Mouse (Mus musculus) lung, postnatal 36 days (tissue): Measurements from ENCODE around the gene Tmem59.

Source experiments
- DNase-seq: peaks from one replicate; pipeline ENCODE4 v3.0.0; 2022; ENCODE audit warnings: mixed read lengths

Gene Tmem59

DNA sequence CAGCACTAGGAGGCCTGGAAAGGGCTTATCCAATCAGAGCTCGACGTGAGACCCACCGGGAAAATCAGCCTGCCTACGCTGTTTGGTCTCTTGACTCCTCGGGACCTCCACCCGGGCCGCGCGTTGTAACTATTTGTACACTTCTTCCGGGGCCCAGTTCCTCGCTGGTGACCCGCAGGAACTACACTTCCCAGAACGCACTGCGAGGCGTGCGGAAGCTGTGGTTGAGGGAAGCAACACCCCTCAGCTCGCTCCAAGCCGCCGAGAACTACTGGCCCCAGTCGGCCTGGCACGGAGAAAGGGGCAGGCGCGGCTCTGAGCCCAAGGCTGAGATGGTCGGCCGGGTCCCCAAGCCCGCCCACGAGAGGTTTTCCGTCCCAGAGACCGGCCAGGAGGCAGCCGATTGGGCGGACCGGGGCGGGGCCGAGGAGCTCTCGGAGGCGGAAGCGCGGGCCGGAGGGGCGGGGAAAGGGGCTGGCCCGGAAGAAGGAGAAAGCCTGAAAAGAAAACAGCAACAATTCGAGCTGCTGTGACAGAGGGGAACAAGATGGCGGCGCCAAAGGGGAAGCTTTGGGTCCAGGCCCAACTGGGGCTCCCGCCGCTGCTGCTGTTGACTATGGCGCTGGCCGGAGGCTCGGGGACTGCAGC, at the start of gene Tmem59:
TSS of gene Tmem59 (plus strand) at position 218 of the 648 bp plus-strand sequence.
- DNase-seq = peak; percentile 98

DNA sequence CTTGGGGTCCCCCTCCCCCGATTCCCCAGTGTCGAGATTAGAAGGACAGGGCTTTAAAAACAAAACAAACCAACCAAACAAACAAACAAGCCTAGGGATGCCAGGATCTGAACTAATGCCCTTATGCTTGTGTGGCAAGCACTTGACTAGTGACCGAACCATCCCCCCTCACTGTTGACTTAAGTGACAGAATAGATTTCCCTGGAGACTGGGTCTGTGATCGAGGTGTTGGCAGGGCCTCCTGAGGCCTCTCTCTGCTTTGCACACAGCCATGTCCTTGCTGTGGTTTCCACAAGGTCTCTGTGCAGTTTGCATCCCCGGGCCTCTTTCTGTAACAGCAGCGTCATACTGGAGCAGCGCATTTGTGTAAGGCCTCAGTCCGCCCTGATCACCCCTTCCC, 48.8 kb upstream of the Tmem59 start:
- no peak for DNase-seq

DNA sequence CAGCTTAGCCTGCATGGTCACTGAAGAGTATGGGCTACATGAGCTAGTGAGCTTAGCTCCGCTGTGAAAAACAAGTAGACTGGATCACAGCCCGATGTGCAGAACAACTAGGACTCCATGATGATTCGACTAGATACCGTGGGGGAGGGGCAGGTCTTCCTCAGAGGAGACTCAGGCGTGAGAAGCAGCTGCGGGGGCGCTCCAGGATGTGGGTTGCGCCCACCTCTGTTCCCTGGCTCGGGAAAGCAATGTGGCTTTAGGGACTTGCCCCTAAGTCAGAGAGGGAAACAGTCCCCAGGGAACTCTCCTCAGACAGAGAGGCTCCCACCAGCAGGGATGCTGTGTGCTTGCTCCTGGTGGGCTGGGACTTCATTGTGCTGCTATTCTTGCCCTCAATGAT, 47.7 kb upstream of the Tmem59 start:
- DNase-seq = no peak

DNA sequence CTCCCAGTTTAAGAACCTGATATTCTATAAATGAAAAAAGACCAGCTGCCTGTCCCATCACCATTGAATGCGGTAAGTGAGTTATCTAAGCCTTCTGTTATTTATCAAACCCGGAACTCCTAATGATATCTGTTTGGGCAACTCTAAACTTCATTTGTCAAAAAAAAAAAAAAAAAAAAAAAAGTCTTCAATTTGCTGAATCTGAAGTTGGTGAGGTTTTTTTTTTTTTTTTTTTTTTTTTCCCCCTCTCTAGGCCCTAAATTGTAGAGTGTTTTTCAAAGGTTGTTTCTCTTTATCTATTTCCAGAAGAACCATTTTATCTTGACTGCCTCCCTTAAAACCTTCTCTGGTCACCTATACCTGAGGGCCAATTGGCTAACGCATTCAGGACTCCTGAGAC, 43.3 kb upstream of the Tmem59 start:
- no peak for DNase-seq

DNA sequence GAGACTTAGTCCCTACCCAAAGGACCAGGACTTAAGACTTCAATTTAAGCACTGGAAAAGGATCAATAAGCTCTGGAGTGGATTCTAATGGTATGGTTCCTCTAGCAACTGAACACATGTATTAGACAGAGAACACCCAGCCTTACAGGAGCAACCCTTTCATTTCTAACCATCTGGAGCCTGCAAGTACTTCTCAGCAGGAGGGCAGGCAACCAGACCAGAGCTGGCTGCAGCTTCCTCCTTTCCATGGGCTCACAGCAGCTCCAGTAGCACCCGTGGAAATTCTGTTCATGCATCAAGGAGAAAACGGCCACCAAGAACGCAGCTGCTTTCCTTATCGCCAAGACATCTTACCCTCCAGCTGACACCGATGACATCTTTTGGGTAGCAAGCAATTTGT, 42.5 kb upstream of the Tmem59 start:
- DNase-seq = no peak

DNA sequence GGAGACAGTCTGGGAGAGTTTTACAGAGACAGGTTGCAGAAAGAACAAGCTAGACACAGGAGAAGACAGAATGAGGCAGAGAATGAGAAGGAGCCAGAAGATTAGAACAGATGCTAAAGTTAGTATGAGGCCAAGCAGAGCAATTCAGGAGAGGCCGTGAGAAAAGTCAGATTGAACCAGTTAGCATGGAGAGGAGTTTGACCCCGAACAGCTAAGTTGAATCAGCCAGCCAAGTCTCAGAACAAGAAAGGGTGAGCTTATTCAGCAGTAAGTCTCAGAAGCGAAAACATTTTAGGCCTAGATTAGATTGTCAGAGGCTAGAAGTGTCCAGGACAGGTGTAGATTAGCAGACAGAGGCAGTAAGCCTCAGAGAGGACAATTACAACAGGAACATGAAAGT, 41.7 kb upstream of the Tmem59 start:
- DNase-seq = no peak

DNA sequence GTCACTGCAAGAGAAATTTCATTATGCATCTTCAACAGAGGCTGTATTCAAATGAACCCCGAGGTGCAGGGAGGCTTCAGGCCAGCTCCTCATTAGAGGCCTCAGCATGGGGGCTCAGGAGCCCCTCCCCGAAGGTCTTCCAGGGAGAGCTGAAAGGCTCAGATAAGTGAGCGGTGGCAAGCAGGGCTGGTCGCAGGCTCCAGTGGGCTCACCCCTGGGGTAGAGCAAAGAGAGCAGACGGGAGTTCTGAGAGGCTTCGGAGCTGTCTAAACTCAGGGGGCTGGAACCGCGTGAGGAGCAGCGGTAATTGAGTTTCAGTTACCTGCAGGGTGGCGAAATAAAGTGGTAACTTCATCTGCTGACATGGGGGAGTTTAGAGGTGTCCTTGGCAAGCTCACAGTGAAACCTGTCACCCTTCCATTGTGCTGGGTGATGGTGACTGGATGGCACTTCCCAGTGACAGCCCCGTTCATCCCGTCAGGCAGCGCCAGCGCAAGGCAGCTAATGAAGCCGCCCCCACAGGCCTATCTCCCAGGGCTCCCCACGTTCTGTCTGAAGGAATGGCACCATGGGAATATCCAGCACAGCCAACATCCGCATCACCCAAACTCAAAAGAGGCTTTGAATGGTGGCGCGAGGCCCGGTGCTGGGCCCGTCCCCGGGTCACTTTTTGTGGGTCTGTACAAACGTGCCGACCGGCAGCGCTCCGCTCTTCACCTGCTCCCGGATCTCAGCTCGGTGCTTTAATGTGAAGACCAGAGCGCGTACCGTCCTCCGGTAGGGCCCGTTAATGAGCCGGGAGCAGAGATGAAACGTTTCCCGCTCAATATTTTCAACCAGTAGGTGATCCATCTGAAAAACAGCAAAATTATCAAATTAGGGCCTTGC, 39.0 kb upstream of the Tmem59 start:
- no peak for DNase-seq

DNA sequence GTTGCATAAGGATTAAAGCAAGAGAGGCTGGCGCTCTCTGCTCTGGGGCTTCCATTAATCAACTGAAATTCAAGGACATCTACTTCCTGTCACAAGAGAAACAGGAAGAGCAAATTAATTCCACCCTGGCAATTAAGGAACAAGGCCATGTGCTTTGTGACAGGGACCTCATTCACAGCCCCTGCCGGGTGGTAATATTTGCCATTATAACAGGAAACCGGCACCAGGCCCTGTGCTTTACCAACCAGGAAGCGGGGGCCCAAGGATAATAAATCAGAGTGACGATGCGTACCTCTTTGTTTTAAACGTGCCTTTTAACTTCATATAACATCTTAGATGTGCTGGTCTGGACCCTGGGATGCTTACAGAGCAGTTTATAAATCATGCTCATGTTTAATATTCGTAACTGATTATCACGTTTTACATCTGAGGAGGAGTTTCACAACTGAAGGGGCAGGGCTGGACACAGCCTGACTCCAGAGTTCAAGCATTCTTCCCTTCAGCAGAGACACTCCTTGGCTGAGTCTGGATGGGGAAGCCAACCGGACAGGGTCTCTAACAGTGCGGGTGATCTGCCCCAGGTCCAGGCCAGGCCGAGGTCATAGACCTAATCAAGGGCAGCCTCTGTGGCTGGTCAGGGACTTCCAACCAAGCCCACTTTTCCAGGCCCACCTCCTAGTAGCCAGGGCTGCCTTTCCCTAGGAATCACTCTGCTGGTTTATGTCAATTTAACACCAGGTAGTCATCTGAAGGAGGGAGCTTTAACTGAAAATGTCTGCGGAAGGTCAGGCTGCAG, 38.2 kb upstream of the Tmem59 start:
- peak; percentile 47 for DNase-seq

DNA sequence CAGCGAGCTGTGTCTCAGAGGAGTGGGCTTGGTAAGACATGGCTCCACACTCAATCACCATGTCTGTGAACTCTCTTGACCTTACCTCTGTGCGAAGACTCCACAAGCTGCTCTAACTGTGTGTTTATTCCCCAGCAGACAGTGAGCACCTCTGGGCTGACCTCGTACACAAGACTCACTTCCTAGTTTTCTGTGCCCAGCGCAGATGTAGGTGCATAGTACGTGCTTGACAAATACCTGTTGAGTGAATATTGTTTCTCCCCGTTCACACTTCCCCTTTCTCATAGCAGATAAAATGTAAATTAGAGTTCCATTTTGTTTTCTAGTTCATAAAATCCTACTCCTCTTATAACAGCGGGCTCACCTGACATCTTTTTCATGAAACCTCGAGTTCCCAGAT, 34.7 kb upstream of the Tmem59 start:
- DNase-seq = no peak

DNA sequence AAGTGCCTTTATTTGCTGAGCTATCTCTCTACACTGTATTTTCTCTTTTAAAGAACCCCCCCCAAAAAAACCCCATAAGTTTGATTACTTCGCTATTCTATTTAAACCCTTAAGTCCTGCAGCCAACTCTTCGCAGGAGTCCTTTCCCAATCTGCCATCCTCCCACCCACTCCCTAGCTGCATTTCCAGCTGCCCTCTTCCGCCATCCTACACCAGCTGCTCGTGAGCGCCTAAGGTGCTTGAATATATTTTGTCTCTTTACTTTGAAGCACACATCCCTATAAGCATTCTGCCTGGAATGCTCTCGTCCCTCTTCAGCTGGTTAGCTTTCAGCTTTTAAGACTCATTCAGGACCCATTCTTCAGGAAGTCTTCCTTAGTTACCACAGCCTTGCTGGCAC, 27.2 kb upstream of the Tmem59 start:
- DNase-seq = no peak

DNA sequence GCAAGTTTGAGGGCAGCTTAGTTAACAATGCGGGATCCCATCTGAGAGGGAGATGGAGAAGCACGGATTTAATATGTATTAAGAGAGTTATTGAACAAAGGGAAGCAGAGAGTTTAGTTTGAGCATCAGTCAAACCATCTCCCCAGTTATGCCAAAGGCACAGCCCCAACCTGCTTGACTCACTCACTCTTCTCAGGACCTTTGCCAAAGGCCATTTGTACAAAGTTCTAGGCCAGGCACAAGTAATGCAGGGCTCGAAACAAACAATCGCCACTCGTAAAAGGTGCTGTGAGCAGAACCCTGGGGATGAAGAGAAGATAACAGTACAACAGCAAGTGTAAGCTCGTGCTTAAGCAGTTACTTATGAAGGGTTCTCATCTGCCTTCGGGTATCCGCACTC, 25.6 kb upstream of the Tmem59 start:
- no peak for DNase-seq

DNA sequence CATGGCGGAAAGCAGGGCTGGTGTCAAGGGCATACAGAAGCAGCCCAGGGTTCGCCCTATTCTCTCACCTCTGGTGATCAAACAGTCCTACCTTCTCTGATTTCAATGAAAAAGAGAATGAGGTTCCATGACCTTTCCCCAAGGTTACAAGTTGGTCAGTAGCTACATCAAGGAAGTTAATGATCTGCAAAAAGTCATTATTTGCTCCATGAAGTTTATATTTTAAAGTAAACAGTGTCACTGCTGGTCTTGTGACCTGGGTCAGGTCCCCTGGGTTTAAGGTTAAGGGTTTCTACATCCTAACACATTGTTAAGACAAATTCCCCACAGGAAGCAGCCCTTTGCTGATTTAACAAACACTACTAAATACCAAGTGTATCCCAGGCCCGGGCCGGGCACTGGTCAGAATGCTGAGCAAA, 21.2 kb upstream of the Tmem59 start:
- no peak for DNase-seq

DNA sequence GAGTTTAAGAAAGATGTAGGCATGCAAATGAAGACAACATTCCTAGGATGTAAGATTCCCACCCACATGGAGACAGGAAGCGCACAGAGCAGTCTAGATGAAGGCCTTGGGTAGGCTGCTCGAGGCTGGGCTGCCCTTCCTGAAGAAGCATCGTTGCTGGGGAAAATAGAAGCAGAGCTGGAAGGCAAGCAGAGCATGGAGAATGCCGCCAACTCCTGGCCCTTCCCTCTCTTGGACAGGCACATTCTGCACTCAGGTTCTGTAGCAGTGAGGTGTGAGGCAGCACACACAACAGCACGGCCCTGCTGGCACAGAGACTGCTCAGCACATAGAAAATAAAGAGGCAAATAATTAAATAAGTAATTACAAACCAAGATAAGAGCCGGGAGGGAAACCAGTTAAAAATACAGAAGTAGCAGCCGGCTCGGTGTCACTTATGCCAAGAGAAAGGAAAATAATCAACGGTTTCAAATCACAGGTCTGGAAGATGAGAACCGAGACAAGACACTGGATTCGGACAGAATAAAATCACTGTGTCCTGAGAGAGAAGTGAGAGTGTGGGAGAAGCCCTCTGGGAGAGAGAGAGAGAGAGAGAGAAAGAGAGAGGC, 18.9 kb upstream of the Tmem59 start:
- DNase-seq = no peak

DNA sequence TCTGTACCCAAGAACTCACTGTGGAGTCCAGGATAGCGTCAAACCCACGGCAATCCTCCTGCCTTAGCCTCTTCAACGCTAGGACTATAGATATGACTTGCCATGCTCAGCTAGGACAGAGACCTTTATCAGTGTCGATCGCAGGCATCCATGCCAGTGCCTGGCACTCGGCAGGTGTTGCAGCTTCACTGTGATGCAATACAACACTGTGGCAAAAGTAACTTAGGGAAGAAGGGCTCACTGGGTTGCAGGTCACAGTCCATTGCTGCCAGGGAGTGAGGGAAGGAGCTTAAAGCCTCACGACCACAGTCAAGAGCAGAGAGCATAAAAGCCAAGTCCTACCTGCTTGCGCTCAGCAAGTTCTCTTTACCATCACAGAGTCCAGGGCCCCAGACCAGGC, 18.0 kb upstream of the Tmem59 start:
- DNase-seq = no peak

DNA sequence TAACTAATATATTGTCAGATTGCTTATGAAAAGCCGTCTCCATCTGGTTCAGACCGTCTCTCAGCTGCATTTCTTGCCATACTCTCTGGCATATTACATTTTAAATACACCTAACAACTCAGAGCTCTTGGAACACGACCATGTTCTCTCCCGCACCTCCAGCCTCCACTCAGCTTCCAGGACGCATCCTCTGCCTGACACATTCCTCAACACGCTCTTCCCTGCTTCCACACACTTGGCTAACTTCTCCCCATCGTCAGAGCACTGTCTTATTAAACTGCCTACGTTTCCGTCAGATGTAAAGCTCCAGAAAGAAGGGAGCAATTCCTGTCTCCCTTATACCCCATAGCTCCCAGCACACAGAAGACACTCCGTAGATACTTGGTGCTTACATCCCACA, 14.9 kb upstream of the Tmem59 start:
- DNase-seq = no peak

DNA sequence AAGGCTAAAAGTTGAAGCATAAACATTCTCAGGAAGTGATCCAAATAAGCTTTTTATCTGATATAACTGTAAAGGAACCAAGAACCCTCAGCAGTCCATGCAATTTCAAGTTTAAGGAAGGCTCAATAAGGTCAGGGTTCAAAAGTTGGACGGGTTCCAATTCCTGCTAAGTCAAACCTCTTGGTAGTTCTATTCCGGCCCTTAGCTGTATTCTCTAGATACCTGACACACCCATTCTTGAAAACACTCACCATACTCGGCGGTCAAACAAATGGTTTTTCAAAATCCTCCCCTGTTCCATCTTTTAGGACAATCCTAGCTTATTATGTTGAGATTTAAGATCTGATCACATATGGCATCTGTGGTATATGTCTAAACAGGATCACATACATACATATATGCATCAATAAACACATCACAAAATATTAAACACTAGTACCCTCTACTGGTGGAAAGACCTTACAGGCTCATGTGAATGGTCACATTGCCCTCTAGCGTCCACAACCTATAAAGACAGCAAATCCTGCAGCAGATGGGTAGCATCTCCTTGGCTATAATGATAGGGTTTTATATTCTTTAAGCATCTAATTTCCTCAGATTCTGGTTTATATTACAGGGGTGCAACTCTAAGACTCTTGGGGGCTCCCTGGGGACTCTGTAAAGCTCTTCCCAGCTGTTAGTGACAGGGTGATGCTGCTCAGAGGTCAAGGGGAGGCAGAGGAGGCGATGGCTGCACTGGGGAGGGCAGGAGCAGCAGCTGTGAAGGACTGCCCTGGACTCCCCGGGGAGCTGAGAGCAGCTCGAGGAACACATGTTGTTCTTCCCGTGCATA, 14.2 kb upstream of the Tmem59 start:
- DNase-seq = peak; percentile 89

DNA sequence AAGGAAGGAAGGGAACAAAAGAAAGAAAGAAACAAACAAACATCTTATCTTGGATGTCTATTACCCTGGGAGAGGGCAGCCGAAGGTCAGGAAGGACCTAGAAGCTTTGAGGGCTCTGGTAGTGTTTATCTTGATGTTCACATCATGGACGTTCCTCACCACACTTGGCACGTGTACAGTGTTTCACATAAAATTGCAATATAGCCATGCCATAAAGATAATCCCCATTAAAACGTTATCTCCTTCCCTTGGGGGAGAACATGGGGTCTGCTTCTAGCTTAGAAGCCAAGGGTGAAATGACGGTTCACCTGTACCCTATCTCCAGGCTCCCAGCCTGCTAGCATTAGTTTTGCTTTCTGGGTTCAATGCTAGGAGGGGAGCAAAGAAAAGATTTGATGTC, 11.5 kb upstream of the Tmem59 start:
- DNase-seq = no peak

DNA sequence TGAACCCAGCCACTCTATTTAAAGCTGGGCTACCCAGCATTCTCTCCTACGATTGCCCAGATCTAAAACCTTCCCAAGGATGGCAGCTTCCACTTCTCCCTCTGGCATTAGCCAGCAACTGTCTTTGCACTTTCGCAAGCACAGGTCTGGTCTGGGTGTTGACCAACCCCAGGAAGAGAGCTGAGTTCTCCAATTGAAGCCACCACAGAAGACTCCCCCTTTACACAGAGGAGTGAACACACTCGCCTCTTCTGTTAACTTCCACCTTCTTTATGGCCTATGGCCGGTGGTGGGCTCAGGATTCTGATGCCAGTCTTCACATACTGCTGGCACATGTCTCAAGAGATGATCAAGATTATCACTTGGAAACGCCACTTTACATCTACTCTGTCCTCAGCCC, 10.4 kb upstream of the Tmem59 start:
- peak; percentile 30 for DNase-seq

DNA sequence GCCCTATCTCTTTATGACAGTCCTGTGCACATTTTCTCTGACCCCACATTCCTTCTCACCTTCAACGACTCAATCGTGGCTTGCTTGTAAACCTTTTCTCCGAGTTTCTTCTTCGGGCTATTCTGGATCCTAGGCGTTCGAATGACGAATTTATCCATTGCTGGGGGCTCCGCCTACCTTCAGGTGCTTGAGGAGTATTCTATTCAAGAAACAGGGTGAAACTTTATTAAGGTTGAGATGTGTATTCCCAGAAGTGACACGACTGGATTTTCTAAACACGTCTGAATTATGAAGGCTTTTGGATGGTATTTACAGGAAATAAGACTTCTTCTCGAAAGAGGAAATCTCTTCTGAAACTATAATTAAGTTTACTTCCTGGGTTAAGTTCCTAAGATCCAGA, 693 bp upstream of the Tmem59 start:
- no peak for DNase-seq

DNA sequence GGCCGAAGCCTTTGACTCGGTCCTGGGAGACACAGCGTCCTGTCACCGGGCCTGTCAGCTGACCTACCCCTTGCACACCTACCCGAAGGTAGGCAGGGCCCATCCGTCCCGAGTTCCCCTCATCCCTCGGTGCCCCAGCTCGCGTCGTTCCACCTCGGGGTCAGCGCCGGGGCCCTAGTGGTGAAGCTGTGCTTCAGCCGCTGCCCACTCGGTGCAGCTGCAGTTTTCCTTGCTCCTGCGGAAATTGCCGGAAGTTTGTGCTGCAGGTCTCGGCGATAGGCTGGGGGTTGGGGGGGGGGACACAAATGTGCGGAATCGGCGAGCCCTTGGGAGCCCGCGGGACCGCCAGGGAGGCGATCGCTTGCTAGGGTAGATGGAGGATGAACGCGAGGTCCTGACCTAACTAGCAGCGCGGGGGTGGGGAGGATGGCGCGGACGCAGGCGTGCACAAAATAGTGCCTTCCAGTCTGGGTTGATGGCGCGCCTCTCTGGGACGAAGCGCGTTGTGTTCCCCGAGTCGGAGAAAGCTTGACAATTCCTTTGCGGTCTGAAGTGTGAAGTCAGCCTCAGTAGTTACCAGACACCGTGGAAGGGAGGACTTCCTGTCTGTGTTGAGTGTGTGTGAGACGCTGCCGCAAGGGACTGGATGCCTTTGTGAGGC, 761 bp downstream of the Tmem59 start, which contains the start of gene Tceanc2:
TSS of gene Tceanc2 (minus strand) at position 287 of the 661 bp plus-strand sequence.
- peak; percentile 62 for DNase-seq

DNA sequence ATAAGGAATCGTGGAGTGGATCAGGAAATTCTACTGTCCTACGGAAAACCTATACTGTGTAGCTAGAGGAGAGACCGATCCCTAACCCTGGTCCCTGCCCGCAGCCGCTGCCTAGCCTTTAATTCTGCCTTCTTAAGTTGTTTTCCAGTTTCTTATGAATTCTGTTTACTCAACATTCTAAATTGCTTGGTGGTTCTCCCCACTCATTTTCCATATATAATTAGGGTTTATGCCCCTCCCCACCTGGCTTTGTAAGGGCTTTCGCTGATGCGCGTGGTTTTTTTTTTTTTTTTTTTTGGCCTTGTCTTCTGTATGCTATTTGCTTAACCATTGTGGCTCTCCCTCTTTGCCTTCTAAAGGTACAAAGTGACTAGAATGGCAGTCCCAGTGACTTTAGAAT, 1.4 kb downstream of the Tmem59 start:
- no peak for DNase-seq

DNA sequence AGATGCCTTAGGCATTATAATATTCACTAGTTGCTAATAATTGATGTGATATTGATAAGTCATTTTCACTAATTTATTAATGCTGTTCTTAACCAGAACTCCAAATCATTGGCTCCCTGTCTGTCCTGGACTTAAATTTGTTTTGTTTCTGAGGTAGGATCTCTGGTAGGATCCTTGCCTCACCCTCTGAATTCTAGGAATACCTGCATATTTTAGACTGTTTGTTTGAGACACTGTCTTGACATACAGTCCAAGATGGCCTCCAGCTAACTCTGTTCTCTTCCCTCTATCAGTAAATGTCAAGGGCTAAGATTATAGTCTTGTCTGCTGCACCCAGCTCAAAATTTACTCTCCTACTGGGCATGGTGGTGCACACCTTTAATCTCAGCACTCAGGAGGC, 2.5 kb downstream of the Tmem59 start:
- no peak for DNase-seq
